Mouse (Mus musculus): ENCODE results near the gene Coa3. TPM values are rescaled to one million over a fixed set of nuclear protein-coding genes. Genes with fewer than 3 reads are reported as not detected.
A peak's percentile ranks its signal among the peaks of the same experiment; 100 is the strongest.

Gene Coa3
- total RNA-seq, 1 experiment from 2014 or later, result 43.1 TPM

GRCm38 (mm10) chr11:101283805-101284204 is 4.9 kb upstream of the Coa3 start:
- no peak for ATAC-seq (replicated peaks; ENCODE audit: low read depth, poor library complexity, severe bottlenecking)

- ATAC-seq (replicated peaks; ENCODE audit: low read depth, poor library complexity, severe bottlenecking), result no peak
These were observed 4.0 kb upstream of the Coa3 start for GRCm38 (mm10) chr11:101282896-101283295.

GRCm38 (mm10) chr11:101280837-101281236 is 1.9 kb upstream of the Coa3 start:
- no peak for ATAC-seq (replicated peaks; ENCODE audit: low read depth, poor library complexity, severe bottlenecking)

GRCm38 (mm10) chr11:101279193-101279569 is 267 bp upstream of the Coa3 start:
- peak; percentile 14; the same call in 1 of the 2 replicates for ATAC-seq (replicated peaks; ENCODE audit: low read depth, poor library complexity, severe bottlenecking)

- no peak for ATAC-seq (replicated peaks; ENCODE audit: low read depth, poor library complexity, severe bottlenecking)
These were observed 1.3 kb downstream of the Coa3 start for GRCm38 (mm10) chr11:101277381-101278222.

- ATAC-seq (replicated peaks; ENCODE audit: low read depth, poor library complexity, severe bottlenecking), result no peak
These were observed 2.4 kb downstream of the Coa3 start for GRCm38 (mm10) chr11:101276319-101277070.

- ATAC-seq (replicated peaks; ENCODE audit: low read depth, poor library complexity, severe bottlenecking), result no peak
These were observed 3.6 kb downstream of the Coa3 start for GRCm38 (mm10) chr11:101275309-101275708.

- no peak for ATAC-seq (replicated peaks; ENCODE audit: low read depth, poor library complexity, severe bottlenecking)
These were observed 6.5 kb downstream of the Coa3 start for GRCm38 (mm10) chr11:101272446-101272845.

GRCm38 (mm10) chr11:101269577-101270116 is 9.3 kb downstream of the Coa3 start:
- ATAC-seq (replicated peaks; ENCODE audit: low read depth, poor library complexity, severe bottlenecking), result no peak; the same call in 1 of the 2 replicates

- ATAC-seq (replicated peaks; ENCODE audit: low read depth, poor library complexity, severe bottlenecking), result no peak
These were observed 13.0 kb downstream of the Coa3 start for GRCm38 (mm10) chr11:101265906-101266305.

GRCm38 (mm10) chr11:101264954-101265471 is 13.9 kb downstream of the Coa3 start:
- peak; percentile 34; the same call in 1 of the 2 replicates for ATAC-seq (replicated peaks; ENCODE audit: low read depth, poor library complexity, severe bottlenecking)

GRCm38 (mm10) chr11:101263989-101264280 is 15.0 kb downstream of the Coa3 start:
- no peak for ATAC-seq (replicated peaks; ENCODE audit: low read depth, poor library complexity, severe bottlenecking)

GRCm38 (mm10) chr11:101263138-101263988 is 15.6 kb downstream of the Coa3 start:
- no peak for ATAC-seq (replicated peaks; ENCODE audit: low read depth, poor library complexity, severe bottlenecking)

- no peak for ATAC-seq (replicated peaks; ENCODE audit: low read depth, poor library complexity, severe bottlenecking)
These were observed 16.5 kb downstream of the Coa3 start for GRCm38 (mm10) chr11:101262272-101262967.

GRCm38 (mm10) chr11:101260826-101261380 is 18.0 kb downstream of the Coa3 start:
- ATAC-seq (replicated peaks; ENCODE audit: low read depth, poor library complexity, severe bottlenecking), result no peak

- peak; percentile 52 for ATAC-seq (replicated peaks; ENCODE audit: low read depth, poor library complexity, severe bottlenecking)
These were observed 18.7 kb downstream of the Coa3 start, which contains the start of gene Wnk4 for GRCm38 (mm10) chr11:101259948-101260825. Gene Wnk4, plus strand, starts transcription at chr11:101260567.

- ATAC-seq (replicated peaks; ENCODE audit: low read depth, poor library complexity, severe bottlenecking), result no peak
These were observed 19.6 kb downstream of the Coa3 start for GRCm38 (mm10) chr11:101259261-101259712.

Data from common myeloid progenitor, adult 5-6 weeks (primary cell).